Mouse (Mus musculus): Measurements from ENCODE around the gene Fam102b.

The Fam102b gene

DNA sequence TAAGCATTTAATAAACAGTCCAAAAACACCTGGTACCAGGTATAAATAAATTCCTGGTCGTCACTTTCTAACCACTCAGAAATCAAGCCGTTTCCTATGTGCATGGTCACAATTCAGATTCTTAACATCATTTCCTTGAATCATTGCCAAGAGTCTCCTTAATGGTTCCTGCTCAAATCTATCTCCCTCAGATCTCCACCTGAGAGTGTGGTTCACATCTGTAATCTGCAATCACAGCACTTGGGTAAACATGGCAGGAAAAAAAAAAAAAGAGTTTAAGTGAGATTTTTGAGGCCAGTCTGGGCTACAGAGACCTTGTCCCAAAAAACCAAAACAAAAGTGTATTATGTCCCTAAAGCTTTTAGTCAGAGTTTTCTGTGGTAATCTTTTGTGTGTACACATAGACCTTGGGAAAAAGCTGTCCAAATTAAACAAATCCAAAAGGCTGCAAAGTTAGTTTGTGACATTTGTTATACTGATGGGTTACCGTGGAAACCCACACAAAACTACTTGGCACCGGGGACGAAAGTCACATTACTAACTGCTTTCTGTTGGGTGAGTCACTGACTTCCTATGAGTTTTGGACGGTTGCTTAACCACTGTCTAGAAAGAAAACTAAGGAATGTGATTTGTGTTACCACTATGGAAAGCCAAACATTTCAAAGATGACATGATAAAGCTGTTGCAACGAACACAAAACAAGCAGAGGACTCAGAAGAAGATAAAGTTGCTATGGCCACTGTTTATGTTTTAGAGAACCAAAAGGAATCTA, 16.7 kb downstream of the Fam102b start:
- DNase-seq (ENCODE audit: low read depth, low spot score), result no peak

DNA sequence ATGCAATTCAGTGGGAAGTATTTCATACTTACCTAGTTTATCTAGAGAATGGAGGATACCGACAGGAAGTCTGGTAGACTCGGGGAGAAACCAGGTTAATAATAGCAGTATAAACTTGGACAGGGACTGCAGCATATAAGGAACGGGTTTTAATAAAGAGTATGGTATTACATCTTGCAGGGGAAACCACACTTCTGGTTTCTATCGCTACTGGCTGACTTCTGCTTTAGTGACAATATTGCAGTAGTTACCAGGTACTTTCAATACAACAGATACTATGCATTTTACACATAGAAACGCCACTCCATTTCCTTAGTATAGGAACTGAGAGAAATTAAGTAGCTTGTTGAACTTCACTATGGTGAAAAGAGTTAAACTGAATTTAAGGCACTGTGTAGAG, 19.2 kb downstream of the Fam102b start:
- DNase-seq (ENCODE audit: low read depth, low spot score), result no peak

DNA sequence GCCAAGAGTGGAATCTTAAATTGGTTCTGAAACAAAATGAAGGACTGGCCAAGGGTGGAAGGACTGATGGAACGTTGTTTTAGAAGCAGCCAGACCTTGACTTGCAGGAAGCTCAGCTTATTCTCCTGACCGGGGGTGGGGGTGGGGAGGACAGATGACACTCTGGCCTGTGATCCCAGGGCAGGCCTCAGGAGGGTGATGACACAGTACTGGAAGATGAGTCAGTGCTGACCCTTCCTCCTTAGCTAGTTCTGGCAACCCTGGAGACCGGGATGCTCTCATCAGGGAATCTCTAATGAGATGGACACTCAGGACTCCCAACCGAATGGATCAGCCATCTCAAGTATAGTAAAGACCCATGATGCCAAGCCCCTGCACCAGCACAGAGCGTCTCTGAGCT, 21.6 kb downstream of the Fam102b start:
- no peak for DNase-seq (ENCODE audit: low read depth, low spot score)

DNA sequence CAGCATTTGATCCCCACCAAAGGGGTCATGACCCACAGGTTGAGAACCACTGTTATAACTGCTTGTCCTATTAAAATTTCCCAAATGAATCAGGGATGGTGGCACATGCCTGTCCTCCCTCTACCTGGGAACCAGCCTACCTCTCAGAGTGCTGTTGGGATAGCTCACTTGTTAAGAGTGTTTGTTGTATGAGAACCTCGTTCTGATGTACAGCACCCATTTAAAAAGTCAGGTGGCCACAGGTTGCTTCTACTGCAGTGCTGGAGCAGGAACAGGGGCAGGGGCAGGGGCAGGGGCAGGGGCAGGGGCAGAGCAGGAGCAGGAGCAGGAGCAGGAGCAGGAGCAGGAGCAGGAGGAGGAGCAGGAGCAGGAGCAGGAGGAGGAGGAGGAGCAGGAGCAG, 28.2 kb downstream of the Fam102b start:
- no peak for DNase-seq (ENCODE audit: low read depth, low spot score)

- no peak for DNase-seq (ENCODE audit: low read depth, low spot score)
These were observed 29.6 kb downstream of the Fam102b start for GRCm38 (mm10) chr3:108997762-108998161.

DNA sequence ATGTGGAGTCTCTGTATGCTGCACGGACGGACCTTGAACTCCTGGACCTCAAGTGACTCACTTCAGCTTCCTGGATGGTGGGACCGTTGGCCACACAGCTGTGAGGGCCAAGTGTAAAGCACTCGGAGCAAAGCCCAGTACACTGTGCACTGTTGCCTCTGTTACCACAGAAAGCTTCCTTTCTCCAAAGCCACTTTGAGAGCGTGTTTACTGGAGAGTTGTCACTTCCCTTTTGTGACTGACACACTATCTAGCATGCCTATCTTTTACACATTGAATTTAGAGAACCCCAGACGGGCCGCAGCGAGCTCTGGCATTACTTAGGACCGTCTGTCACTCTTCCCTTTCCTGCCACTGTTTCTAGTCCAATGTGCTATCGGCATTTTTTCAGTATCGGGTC, 30.1 kb downstream of the Fam102b start:
- no peak for DNase-seq (ENCODE audit: low read depth, low spot score)

- no peak for DNase-seq (ENCODE audit: low read depth, low spot score)
These were observed 32.0 kb downstream of the Fam102b start for GRCm38 (mm10) chr3:108995379-108995778.

- no peak for DNase-seq (ENCODE audit: low read depth, low spot score)
These were observed 32.9 kb downstream of the Fam102b start for GRCm38 (mm10) chr3:108994477-108994876.

GRCm38 (mm10) chr3:108989971-108990548, 37.3 kb downstream of the Fam102b start:
- no peak for DNase-seq (ENCODE audit: low read depth, low spot score)

- DNase-seq (ENCODE audit: low read depth, low spot score), result no peak
These were observed 40.3 kb downstream of the Fam102b start for GRCm38 (mm10) chr3:108987009-108987659.

DNA sequence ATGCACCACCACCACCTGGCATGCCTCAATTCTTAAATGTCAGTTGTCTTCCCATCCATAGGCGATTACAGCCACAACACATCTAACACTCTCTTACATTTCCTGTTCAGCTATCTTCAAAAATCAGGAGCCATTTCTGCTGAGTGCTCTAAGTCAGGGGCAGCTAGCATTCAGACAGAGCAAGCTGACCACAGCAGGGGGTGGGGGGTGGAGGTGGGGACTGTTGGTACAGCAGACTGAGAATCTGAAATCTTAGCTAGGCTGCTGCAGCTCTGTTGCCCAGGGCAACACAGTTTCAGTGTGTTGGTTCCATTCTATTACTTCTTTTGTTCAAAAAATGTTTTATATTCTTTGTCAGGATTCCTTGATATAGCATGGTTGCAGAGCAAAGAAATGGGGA, 40.9 kb downstream of the Fam102b start:
- DNase-seq (ENCODE audit: low read depth, low spot score), result no peak

GRCm38 (mm10) chr3:108983989-108984388, 43.4 kb downstream of the Fam102b start:
- no peak for DNase-seq (ENCODE audit: low read depth, low spot score)

GRCm38 (mm10) chr3:108981946-108982345, 45.5 kb downstream of the Fam102b start:
- DNase-seq (ENCODE audit: low read depth, low spot score), result no peak

GRCm38 (mm10) chr3:108977340-108978030, 49.9 kb downstream of the Fam102b start:
- DNase-seq (ENCODE audit: low read depth, low spot score), result no peak

DNA sequence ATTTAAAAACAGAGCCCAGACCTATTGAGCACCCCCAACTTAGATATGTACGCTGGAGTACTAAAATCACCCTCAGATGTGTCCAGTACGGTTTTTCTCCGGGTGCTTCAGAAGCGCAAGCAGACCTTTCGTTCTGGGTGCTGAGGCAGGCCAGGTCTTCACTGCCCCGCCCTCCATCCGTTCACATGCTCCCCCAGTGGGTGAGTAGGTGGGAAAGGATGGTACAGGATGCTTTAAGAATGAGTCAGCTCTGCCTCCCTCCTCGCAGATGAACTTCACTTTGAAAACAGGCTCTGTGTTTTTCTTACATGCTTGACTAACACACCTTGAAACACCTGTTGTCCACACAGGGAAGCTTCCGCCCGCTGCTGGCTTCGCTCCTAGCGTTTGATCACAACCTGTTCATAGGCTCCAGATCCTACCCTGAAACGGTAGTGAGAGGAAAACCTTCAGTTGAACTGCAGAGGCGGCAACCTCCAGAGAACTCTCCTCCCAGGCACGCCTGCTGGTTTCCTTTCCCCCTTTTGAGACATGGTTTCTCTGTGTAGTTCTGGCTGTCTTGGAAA, 52.4 kb downstream of the Fam102b start:
- DNase-seq (ENCODE audit: low read depth, low spot score), result no peak

DNA sequence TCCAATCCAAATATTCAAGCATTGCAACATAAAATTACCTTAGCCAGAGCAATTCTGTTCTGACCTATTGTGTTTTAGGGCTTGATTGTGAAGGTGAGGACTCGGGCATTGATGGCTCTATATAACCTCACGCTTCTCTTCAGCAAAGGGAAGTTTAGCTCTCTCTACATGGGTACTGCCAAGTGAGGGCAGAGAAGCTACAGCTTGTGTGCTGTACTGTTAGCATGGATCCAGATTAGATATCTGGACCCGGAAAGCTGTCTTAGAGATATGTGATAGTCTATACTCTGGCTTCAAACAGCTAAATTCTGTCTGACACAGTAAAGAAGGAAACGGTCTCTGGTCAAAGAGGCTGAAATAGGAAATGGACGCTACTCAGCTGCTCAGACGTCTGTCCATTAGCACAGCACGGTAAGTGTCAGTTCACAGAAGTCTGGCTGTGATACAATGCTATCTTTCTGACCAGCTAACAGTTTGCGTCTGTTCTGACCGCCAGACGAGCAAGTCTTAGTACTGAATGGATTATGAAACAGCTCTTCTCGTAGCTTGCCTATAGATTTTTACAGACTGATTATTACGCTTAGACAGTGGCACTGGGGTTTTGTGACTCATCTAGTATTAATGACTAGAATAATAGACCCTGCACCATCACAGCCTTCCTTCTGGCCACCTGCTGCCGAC, 53.3 kb downstream of the Fam102b start:
- DNase-seq (ENCODE audit: low read depth, low spot score), result no peak

GRCm38 (mm10) chr3:108966051-108966450, 61.4 kb downstream of the Fam102b start:
- no peak for DNase-seq (ENCODE audit: low read depth, low spot score)

DNA sequence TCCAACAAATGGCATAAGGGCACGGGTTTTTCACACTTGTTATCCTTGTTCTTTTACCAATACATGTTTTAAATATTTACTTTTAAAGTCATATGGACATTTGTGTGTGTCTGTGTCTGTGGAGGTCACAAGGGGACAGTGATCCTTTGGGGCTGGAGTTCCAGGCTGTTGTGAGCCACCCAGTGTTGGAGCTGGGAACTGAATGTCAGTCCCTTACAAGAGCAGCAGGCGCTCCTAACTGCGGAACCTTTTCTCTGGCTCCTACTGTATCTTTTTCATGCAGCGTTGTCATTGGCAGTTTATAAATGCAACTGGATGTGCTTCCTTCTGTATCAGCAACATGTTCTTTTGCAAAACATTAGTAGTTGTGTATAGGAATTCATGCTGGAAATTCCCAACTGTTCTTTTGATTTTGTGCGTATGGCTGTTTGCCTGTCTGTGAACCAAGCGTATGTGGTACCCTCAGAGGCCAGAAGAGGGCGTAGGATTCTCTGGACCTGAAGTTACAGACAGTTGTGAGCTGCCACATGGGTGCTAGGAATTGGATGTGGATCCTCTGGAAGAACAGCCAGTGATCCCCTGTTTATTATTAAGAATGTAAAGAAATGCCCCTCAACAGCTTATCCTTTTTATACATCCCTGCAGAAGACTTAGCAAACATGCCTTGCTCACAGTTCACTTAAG, 62.9 kb downstream of the Fam102b start:
- DNase-seq (ENCODE audit: low read depth, low spot score), result no peak

GRCm38 (mm10) chr3:108963776-108964175, 63.6 kb downstream of the Fam102b start:
- no peak for DNase-seq (ENCODE audit: low read depth, low spot score)

GRCm38 (mm10) chr3:108963278-108963677, 64.1 kb downstream of the Fam102b start:
- DNase-seq (ENCODE audit: low read depth, low spot score), result no peak

DNA sequence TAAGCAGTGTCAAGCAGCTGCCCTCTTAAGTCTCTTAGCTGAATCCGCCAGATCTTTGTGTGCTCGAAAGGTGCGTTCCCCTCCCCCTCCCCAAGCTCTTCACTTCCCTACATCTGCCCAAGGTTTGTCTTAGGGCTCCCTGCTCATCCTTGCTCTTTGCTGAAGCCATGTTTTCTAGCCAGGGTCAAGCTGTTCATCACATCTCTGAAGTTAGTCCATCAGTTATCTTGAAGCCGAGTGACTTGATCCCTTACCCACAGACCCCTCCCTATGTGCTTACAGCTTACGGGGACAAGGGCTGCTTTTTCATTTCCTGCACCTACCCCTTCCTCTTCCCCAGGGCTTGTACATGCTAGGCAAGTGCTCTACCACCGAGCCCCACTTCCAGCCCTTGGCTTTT, 65.8 kb downstream of the Fam102b start:
- no peak for DNase-seq (ENCODE audit: low read depth, low spot score)

Measured in embryo, embryonic 11.5 days (tissue).